Mouse (Mus musculus): ENCODE measurements around the gene Lsm10. TPM values are rescaled to one million over a fixed set of nuclear protein-coding genes. Genes with fewer than 3 reads are reported as not detected.

The Lsm10 gene
- polyA plus RNA-seq (2016; fragmentation: Nextera tagmentation; extraction: Ambion mirVana), result 41.3 and 48.0 TPM in 2 replicates

GRCm38 (mm10) chr4:126096464-126097111, at the start of gene Lsm10:
TSS of gene Lsm10 (plus strand) at chr4:126096623.
- no peaks in the 10 kb centered on the region for H3K27me3 ChIP-seq (ENCODE audit: low read depth, poor library complexity, severe bottlenecking)
- peaks cover 14% of the 10 kb centered on the region for H3K4me1 ChIP-seq
- peaks cover 23% of the 10 kb centered on the region for H3K36me3 ChIP-seq
- WGBS, result 5% methylated on average over 37 of the region's 37 CpGs
- peak; percentile 96 for DNase-seq (ENCODE audit: low spot score)
- no peaks in the 10 kb centered on the region for H3K9me3 ChIP-seq (replicated peaks)
- peak within 1 kb of the TSS; percentile 64 for H3K4me3 ChIP-seq
- H3K27ac ChIP-seq, result peak within 1 kb of the TSS; percentile 87

GRCm38 (mm10) chr4:126046851-126047585, 49.4 kb upstream of the Lsm10 start, which contains the start of gene Mrps15:
TSS of gene Mrps15 (plus strand) at chr4:126046925.
- Histone ChIP-seq H3K4me1 (peaks cover 19% of the 10 kb centered on the region), H3K27me3 (ENCODE audit: low read depth, poor library complexity, severe bottlenecking) (no peaks in the 10 kb centered on the region), H3K9me3 (replicated peaks) (no peaks in the 10 kb centered on the region), H3K36me3 (peaks cover 30% of the 10 kb centered on the region), H3K4me3 (peak within 1 kb of the TSS; percentile 74), H3K27ac (peak within 1 kb of the TSS; percentile 89)
- peak; percentile 90 for DNase-seq (ENCODE audit: low spot score)
- under 1% methylated on average over 56 of the region's 56 CpGs for WGBS

DNA sequence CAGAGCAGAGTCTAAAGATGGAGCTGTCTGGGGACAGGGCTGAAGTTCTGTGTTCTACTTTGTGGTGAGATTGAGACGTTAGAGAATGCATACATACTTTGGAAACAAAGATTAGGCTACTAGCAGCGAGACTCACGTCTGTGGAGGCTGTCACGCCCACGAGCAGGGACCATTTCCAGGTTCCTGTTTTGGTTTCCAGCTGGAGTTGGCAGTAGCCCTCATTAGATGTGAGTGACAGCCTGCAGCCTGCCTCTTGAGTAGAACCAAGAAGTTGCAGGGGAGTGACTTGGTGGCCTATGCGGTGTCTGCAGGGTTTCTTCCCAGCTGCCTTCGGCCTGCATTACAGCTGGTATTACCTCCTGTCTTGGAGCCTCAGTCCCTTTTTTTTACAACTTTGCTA, 44.8 kb upstream of the Lsm10 start:
- Histone ChIP-seq H3K4me3 (no peak overlapping the region), H3K4me1 (peaks cover 15% of the 10 kb centered on the region), H3K9me3 (replicated peaks) (no peaks in the 10 kb centered on the region), H3K27ac (no peak overlapping the region), H3K36me3 (peaks cover 76% of the 10 kb centered on the region), H3K27me3 (ENCODE audit: low read depth, poor library complexity, severe bottlenecking) (no peaks in the 10 kb centered on the region)
- WGBS, result 90% methylated on average over 7 of the region's 7 CpGs
- DNase-seq (ENCODE audit: low spot score), result no peak

- H3K36me3 ChIP-seq, result peaks cover 42% of the 10 kb centered on the region
- H3K27ac ChIP-seq, result peak overlapping the region; percentile 81
- no peaks in the 10 kb centered on the region for H3K9me3 ChIP-seq (replicated peaks)
- peak overlapping the region; percentile 83 for H3K4me3 ChIP-seq
- 16% methylated on average over 19 of the region's 19 CpGs for WGBS
- H3K4me1 ChIP-seq, result peaks cover 18% of the 10 kb centered on the region
- no peak for DNase-seq (ENCODE audit: low spot score)
- no peaks in the 10 kb centered on the region for H3K27me3 ChIP-seq (ENCODE audit: low read depth, poor library complexity, severe bottlenecking)
Measured at GRCm38 (mm10) chr4:126057207-126058133, 39.0 kb upstream of the Lsm10 start.

DNA sequence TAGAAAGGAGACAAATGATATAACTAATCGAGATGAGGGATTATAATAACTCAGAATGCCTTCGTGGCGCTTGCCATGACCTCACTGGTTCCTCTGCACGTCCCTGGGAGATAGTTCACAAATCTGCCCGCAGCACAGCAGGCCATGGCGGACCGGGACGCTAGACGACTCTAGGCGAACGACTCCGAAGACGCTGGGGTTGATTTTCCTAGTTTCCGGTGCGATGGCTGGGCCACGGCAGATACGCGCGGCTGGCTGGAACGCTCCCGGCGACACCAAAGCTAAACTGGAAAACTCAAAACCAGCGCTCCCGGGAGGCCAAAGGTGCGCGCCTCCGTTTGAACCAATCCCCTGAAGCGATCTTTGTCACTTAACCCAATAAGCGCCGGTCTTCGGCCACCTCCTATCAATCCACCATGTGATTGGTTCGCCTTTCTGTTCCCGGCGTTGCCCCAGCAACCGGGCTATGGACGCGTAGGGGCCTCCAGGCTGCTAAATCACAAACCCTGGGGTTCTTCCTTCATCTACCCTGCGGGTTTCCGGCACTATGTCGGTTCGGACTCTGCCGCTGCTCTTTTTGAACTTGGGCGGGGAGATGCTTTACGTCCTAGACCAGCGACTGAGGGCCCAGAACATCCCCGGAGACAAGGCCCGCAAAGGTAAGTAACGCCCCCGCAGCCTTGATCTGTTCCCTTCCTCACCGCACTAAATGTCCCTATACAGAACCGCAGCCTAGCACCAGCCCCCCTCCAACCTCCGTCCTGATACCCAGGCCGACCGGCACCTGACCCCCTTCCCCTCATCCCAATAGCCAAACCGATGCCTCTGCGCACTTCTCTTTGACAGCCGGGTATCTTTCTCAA, 38.1 kb upstream of the Lsm10 start, which contains the start of gene Oscp1:
Oscp1 (plus strand) TSS at position 432 of the 863 bp plus-strand sequence.
- WGBS, result 1% methylated on average over 57 of the region's 57 CpGs
- peaks cover 18% of the 10 kb centered on the region for H3K4me1 ChIP-seq
- H3K4me3 ChIP-seq, result peak within 1 kb of the TSS; percentile 83
- H3K9me3 ChIP-seq (replicated peaks), result no peaks in the 10 kb centered on the region
- H3K27me3 ChIP-seq (ENCODE audit: low read depth, poor library complexity, severe bottlenecking), result no peaks in the 10 kb centered on the region
- H3K36me3 ChIP-seq, result peaks cover 33% of the 10 kb centered on the region
- DNase-seq (ENCODE audit: low spot score), result peak; percentile 94
- peak within 1 kb of the TSS; percentile 81 for H3K27ac ChIP-seq

DNA sequence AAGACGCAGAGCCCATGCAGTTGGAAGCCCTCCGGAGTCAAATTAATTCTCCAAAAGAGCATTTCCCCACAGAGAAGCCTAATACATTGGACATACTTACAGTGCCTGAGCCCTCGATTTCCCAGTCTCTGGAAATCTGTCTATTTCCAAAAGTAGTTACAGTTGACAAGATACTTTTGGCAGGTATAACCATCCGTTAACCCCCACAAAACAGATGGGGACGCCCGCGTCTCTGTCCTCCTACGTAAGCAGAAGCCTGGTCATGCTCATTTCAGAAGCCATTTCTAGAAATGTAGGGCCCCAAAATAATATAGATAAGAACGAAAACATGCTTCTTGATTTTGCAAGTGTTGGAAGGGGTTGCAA, 37.4 kb upstream of the Lsm10 start:
- Histone ChIP-seq H3K27ac (peak overlapping the region; percentile 81), H3K4me1 (peaks cover 18% of the 10 kb centered on the region), H3K4me3 (peak overlapping the region; percentile 83), H3K36me3 (peaks cover 27% of the 10 kb centered on the region), H3K27me3 (ENCODE audit: low read depth, poor library complexity, severe bottlenecking) (no peaks in the 10 kb centered on the region), H3K9me3 (replicated peaks) (no peaks in the 10 kb centered on the region)
- no peak for DNase-seq (ENCODE audit: low spot score)
- 49% methylated on average over 9 of the region's 9 CpGs for WGBS

- H3K9me3 ChIP-seq (replicated peaks), result no peaks in the 10 kb centered on the region
- H3K36me3 ChIP-seq, result no peaks in the 10 kb centered on the region
- H3K27me3 ChIP-seq (ENCODE audit: low read depth, poor library complexity, severe bottlenecking), result no peaks in the 10 kb centered on the region
- no peak for DNase-seq (ENCODE audit: low spot score)
- peaks cover 10% of the 10 kb centered on the region for H3K4me1 ChIP-seq
- no peak overlapping the region for H3K27ac ChIP-seq
- WGBS, result 48% methylated on average over 1 of the region's 1 CpGs
- H3K4me3 ChIP-seq, result no peak overlapping the region
Measured at GRCm38 (mm10) chr4:126062856-126063255, 33.6 kb upstream of the Lsm10 start.

DNA sequence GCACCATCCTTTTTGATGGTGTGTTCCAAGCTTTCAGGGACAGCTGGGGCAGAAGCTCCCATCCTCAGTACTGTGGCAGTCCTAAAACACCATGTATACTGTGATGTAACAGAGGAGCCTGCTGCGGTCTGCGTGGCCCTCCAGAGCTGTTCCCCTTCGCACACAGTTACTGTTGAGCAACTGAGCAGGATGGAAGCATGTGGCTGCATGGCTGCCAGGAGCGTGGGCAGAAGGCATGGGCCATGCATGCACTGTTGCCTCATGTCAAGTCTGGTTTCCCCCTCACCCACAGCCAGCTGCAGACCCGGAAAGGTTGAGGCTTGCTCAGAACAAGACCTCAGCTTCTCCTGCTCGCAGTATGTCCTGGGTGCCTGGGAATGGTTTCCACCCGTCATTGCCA, 31.2 kb upstream of the Lsm10 start:
- Histone ChIP-seq H3K4me1 (no peaks in the 10 kb centered on the region), H3K9me3 (replicated peaks) (no peaks in the 10 kb centered on the region), H3K27ac (no peak overlapping the region), H3K27me3 (ENCODE audit: low read depth, poor library complexity, severe bottlenecking) (no peaks in the 10 kb centered on the region), H3K4me3 (no peak overlapping the region), H3K36me3 (no peaks in the 10 kb centered on the region)
- DNase-seq (ENCODE audit: low spot score), result no peak
- WGBS, result 93% methylated on average over 7 of the region's 7 CpGs

DNA sequence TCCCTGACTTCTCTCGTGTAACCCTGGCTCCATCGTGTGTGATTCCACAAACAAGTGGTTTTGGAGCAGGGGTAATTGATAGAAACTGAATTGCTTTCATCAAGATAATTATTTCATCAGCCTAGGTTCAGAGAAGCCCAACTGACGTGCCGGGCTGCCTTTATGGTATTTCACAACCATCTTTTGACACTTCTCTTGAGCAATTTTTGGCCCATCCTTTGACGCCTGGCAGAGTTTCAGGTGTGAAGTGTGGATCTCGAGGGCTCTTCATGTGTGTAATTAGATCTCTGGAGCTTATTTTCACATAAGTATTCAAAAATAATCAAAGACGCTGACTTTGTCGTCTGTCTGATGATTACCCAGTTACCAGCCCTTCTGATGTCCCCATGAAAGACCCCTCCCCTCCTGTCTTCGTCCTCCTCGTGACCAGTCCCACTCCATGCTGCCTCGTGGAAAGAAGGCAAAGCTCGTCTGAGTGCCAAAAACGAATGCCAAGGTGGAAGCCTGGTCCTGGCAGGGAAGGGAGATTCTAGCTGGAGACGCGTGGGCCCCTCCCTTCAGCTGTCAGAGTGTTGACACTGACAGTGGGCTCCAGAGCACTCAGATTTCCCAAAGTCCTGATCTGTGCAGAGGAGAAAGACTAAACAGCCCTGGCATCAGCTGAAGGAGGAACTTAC, 28.9 kb upstream of the Lsm10 start:
- H3K36me3 ChIP-seq, result no peaks in the 10 kb centered on the region
- DNase-seq (ENCODE audit: low spot score), result no peak
- H3K4me3 ChIP-seq, result no peak overlapping the region
- no peaks in the 10 kb centered on the region for H3K27me3 ChIP-seq (ENCODE audit: low read depth, poor library complexity, severe bottlenecking)
- H3K4me1 ChIP-seq, result no peaks in the 10 kb centered on the region
- no peak overlapping the region for H3K27ac ChIP-seq
- H3K9me3 ChIP-seq (replicated peaks), result no peaks in the 10 kb centered on the region
- WGBS, result 72% methylated on average over 15 of the region's 15 CpGs

DNA sequence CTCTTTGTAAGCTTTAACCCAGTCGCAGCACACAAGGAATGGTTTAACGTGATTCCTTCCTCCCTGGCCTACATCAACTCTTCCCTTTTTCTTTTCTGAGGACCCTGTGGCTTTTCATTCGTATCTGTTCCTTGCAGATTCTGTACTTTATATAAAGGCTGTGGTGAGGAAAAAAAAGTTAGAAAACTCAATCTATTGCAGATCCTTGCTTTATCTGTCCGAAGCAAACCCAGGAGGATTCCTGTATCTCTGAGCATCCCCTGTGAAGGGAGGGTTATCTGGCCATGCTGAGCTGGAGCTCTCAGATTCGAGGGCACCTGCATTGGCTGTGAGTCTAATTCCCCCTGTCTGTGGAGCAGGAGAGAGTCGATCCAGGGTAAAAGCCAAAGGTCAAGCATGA, 27.6 kb upstream of the Lsm10 start:
- Histone ChIP-seq H3K36me3 (no peaks in the 10 kb centered on the region), H3K27ac (no peak overlapping the region), H3K4me1 (no peaks in the 10 kb centered on the region), H3K9me3 (replicated peaks) (no peaks in the 10 kb centered on the region), H3K27me3 (ENCODE audit: low read depth, poor library complexity, severe bottlenecking) (no peaks in the 10 kb centered on the region), H3K4me3 (no peak overlapping the region)
- 85% methylated on average over 6 of the region's 6 CpGs for WGBS
- no peak for DNase-seq (ENCODE audit: low spot score)

DNA sequence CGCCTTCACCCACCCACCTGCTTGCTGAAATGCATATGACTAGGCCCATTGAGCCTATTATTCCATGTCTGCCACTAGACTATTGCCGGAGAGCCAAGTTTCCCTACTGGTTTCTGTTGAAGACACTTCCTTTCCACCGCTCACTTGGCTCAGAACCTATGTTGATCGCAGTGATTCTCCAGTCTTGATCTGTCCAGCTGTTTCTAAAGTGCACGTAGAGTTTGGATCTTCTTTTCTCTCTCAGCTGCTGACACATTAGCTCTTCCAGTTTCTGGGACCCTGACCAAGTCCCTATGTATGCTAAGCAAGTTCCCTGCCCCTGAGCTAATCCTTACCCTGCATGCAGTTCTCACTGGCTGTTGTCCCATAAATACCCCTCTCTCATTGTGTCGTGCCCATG, 18.6 kb upstream of the Lsm10 start:
- Histone ChIP-seq H3K27me3 (ENCODE audit: low read depth, poor library complexity, severe bottlenecking) (no peaks in the 10 kb centered on the region), H3K9me3 (replicated peaks) (no peaks in the 10 kb centered on the region), H3K4me3 (no peak overlapping the region), H3K36me3 (peaks cover 6% of the 10 kb centered on the region; the same call in 1 of the 2 replicates), H3K27ac (no peak overlapping the region), H3K4me1 (no peaks in the 10 kb centered on the region; the same call in 1 of the 2 replicates)
- DNase-seq (ENCODE audit: low spot score), result no peak
- WGBS, result 80% methylated on average over 6 of the region's 6 CpGs

Data from limb, embryonic 10.5 days (tissue).